Mouse (Mus musculus) frontal cortex, postnatal 36 days (tissue): ENCODE results near the gene Gm17019.
"Not testable (repeated sequence)": the region's sequence is repeated elsewhere in the genome, so short reads cannot be mapped to it uniquely, and the experiment has no call there.

Experiments
- DNase-seq, 2 experiments: peaks; one replicate each; pipeline ENCODE4 v3.0.0; 2022; ENCODE audit warnings: low spot score in 2 of 2

Gm17019 gene

DNA sequence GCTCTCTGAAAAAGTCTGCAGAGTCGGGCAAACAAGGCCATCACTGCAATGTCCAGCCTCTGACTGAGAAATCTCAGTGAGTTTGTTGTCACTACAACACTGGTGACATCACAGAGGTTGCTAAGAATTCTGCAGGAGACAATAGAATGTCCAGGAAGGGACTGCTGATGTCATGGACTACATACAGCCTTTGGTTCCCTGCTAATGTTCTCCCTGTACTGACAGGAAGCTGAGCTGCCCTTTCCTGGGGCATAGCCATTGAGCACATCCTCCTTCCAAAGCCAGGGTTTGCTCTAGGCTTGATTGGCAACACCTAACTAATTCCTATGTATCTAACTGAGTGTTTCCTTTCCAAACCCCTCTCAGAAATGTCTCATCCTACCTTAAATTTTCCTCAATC lies at the start of gene Gm17019:
TSS of gene Gm17019 (minus strand) at position 101 of the 400 bp plus-strand sequence.
- DNase-seq = not testable (repeated sequence)

GRCm38 (mm10) chr5:15062385-15062715 lies 29.6 kb upstream of the Gm17019 start:
- DNase-seq = not testable (repeated sequence)

- not testable (repeated sequence) for DNase-seq
Observed at GRCm38 (mm10) chr5:15061638-15062384, 29.0 kb upstream of the Gm17019 start.

DNA sequence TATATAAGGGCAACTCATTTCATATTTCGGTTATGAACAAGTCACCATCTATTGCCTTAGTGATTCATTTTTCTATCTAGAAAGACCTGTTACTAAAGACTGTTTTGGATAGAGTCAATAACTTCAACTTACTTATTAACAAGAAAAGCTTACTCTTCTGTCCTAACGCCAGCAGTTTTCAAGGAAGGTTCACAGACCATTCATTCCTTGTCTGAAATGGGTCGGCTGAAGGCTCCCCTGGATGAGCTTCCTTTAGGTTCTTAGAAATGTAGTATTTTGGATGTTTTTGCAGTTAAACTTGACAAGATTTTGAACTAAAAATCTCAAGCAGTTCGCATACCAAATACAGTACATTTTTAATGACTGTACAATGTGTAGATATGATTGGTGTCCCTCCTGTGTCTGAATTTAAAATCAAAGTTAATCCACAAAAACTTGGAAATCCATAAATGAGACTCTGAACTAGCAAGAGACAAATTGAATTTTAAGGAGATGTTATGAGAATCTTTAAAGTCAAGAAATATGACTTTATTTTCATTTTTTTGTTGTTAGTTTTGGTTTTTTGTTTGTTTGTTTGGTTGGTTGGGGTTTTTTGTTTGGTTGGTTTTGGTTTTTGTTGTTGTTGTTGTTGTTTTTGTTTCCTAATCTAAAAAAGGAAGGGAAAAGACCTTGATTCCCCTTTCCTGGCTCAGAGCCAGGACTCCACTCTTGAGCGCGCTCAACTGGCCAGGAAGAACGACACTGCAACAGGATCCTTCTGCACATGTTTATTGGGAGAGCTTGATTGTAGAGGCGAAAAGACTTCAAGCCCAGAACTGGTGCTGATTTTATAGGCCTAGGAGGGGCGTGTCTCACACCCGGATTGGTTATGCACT lies 21.6 kb upstream of the Gm17019 start:
- DNase-seq = not testable (repeated sequence)

DNA sequence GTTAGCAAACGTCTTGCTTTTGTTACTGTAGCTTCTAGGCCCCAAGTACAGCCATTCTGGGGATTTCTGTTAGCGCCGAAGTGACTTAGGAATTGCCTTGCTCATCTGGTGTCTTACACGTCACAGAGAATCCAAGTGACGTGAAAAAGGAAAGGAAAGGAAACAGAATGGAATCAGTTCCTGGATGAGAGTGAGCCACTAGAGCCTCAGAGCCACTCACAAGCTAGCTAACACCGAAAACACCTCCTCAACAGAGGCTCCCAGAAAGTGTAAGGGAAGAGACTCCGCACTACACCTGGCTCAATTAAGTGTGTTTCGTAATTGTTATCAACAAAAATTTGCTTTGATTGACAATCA lies 20.8 kb upstream of the Gm17019 start:
- not testable (repeated sequence) for DNase-seq

GRCm38 (mm10) chr5:15052945-15053605 lies 20.3 kb upstream of the Gm17019 start:
- DNase-seq = not testable (repeated sequence)

- DNase-seq = not testable (repeated sequence)
Observed at GRCm38 (mm10) chr5:15050807-15051206, 18.0 kb upstream of the Gm17019 start.

DNA sequence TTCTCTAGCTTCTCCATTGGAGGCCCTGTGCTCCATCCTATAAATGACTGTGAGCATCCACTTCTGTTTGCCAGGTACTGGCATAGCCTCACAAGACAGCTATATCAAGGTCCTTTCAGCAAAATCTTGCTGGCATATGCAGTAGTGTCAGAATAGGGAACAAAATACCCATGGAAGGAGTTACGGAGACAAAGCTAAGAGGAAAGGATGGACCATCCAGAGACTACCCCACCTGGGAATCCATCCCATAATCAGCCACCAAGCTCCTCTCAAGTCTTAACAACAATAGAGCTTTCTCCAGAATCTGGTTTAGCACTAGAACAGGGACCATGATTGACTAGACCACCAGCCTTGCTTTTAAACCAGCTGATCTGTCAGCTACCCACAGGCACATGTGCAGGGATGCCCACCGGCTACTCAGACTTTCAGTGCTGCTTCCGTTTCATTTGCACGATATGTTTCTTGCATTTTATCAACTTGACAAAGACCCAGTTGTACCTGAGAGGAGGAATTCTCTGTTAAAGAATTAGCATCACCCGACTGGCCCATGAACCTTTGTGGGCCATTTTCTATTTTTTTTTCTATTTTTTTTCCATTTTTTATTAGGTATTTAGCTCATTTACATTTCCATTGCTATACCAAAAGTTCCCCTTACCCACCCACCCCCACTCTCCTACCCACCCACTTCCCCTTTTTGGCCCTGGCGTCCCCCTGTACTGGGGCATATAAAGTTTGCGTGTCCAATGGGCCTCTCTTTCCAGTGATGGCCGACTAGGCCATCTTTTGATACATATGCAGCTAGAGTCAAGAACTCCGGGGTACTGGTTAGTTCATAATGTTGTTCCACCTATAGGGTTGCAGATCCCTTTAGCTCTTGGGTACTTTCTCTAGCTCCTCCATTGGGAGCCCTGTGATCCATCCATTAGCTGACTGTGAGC lies 12.3 kb upstream of the Gm17019 start:
- not testable (repeated sequence) for DNase-seq

GRCm38 (mm10) chr5:15040784-15041183 lies 8.0 kb upstream of the Gm17019 start:
- not testable (repeated sequence) for DNase-seq

DNA sequence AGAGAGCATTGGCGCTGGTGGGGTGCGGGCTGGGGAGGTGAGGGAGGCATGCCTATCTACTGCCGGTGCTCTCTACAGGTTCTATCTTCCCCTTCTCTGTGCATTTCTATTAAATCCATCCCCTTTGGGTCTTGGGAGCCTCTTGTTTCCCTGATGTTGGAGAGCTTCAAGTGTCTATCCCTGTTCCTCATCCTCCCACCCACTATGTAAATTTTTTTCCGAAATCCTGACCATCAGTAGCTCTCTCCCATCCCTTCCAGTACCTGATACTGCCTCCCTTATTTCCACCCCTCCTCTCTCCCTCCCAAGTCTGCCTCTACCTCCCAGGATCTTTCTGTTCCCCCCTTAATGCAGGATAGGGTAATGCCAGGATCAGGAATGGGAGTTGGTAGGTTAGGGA lies 7.2 kb upstream of the Gm17019 start:
- DNase-seq = not testable (repeated sequence)

- not testable (repeated sequence) for DNase-seq
Observed at GRCm38 (mm10) chr5:15024316-15024715, 8.5 kb downstream of the Gm17019 start.

- DNase-seq = not testable (repeated sequence)
Observed at GRCm38 (mm10) chr5:15020067-15020466, 12.7 kb downstream of the Gm17019 start.

DNA sequence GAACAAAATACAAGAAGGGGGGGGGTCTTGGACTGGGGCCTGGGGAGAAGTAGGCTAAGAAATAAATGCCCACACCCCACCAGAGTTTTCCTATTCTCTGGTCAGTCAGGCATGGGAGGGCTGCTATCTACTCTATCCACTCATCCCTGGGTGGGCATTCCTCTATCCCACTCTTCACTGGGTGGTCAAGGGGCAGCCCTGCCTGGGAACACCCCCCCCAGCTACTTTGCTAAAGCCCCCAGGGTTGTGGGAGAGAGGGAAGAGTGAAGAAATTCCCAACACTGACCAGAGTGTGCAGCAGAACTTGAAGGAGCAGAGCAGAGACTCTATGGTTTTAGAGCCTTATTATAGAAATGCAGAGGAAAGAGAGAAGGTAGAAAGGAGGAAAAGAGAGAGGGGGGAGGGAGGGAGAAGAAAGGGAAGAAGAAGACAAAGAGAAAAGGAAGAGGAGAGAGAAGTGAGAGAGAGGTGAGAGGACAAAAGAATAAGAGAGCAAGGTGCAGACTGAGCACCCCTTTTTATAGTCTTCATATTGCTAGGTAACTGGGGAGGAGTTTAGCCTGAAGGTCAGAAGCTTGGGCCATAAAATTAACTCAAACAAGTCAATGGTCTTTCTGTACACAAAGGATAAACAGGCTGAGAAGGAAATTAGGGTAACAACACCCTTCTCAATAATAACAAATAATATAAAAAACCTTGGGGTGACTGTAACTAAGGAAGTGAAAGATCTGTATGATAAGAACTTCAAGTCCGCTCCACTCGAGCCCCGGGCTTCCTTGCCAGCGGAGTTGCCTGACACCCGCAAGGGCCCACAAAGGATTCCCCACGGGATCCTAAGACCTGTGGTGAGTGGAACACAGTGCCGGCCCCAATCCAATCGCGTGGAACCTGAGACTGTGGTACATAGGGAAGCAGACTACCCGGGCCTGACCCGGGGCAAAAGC lies 21.9 kb downstream of the Gm17019 start:
- not testable (repeated sequence) for DNase-seq

DNA sequence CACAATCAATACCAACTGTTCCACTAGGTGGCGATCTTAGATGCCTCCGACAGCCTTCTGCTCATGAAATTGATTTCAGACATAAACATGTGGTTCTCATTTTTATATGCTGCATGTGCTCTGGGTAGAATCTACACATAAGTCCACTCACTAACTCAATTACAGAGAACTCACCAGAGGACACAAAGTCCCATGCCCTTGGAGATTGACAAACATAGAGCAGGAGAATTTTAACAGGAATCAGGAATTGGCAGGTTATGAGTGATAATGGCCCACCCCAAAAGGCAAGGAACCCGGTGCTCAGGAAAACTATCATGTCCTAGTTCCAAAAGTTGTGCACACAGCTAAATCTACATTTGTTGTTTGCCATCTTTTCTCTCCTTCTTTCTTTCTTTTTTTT lies 25.9 kb downstream of the Gm17019 start:
- DNase-seq = not testable (repeated sequence)

GRCm38 (mm10) chr5:15006288-15006687 lies 26.5 kb downstream of the Gm17019 start:
- DNase-seq = not testable (repeated sequence)

GRCm38 (mm10) chr5:15005584-15005983 lies 27.2 kb downstream of the Gm17019 start:
- DNase-seq = not testable (repeated sequence)

GRCm38 (mm10) chr5:15004569-15005562 lies 27.9 kb downstream of the Gm17019 start:
- not testable (repeated sequence) for DNase-seq

GRCm38 (mm10) chr5:14998077-14998476 lies 34.7 kb downstream of the Gm17019 start:
- not testable (repeated sequence) for DNase-seq

GRCm38 (mm10) chr5:14997556-14997955 lies 35.2 kb downstream of the Gm17019 start:
- not testable (repeated sequence) for DNase-seq
